Mouse (Mus musculus) liver, embryonic 12.5 days (tissue): ENCODE measurements around the gene Pcnt. TPM values are rescaled to one million over a fixed set of nuclear protein-coding genes. Genes with fewer than 3 reads are reported as not detected.

ENCODE experiments used
- ATAC-seq: fragments of 200-750 bp; cut with Nextera tagmentation; 2 replicates; pipeline ENCODE4 v1.8.0; 2017; ENCODE audit warnings: moderate number of reproducible peaks, mild to moderate bottlenecking, moderate library complexity
- H3K27ac ChIP-seq: fragments of 300-500 bp; sonication (generic); 2 replicates; pipeline ENCODE4 v1.5.1; 2016; ENCODE audit warnings: mild to moderate bottlenecking
- H3K27me3 ChIP-seq: fragments of 300-500 bp; sonication (generic); replicated peaks from 2 replicates; pipeline ENCODE4 v1.6.1; 2016; ENCODE audit warnings: mild to moderate bottlenecking, moderate library complexity
- H3K36me3 ChIP-seq: fragments of 300-500 bp; sonication (generic); 2 replicates; pipeline ENCODE4 v1.6.1; 2016; ENCODE audit warnings: mild to moderate bottlenecking, moderate library complexity
- H3K4me1 ChIP-seq: fragments of 300-500 bp; sonication (generic); 2 replicates; pipeline ENCODE4 v1.6.1; 2016
- H3K4me2 ChIP-seq: fragments of 300-500 bp; sonication (generic); 2 replicates; pipeline ENCODE4 v1.6.1; 2016; ENCODE audit warnings: mild to moderate bottlenecking, moderate library complexity
- H3K4me3 ChIP-seq: fragments of 300-500 bp; sonication (generic); 2 replicates; pipeline ENCODE4 v1.5.1; 2016; ENCODE audit warnings: mild to moderate bottlenecking, moderate library complexity
- H3K9ac ChIP-seq: fragments of 300-500 bp; sonication (generic); 2 replicates; pipeline ENCODE4 v1.6.1; 2016; ENCODE audit warnings: mild to moderate bottlenecking, moderate library complexity
- H3K9me3 ChIP-seq: fragments of 300-500 bp; sonication (generic); replicated peaks from 2 replicates; pipeline ENCODE4 v1.6.1; 2016; ENCODE audit warnings: mild to moderate bottlenecking, moderate library complexity
- WGBS: fragments of 180-500 bp; shearing (Covaris S2); methylation state at CpG from one replicate; pipeline ENCODE4 v1.1.7; 2016; ENCODE audit not compliant: insufficient replicate concordance; 5-methylcytosine and 5-hydroxymethylcytosine counted together
- polyA plus RNA-seq: library from polyadenylated mRNA; unstranded; fragments of >200 nt; fragmentation: Nextera tagmentation; extraction: Ambion mirVana; gene quantifications from 2 replicates; pipeline ENCODE4 v1.2.1, GENCODE M21; 2016

Pcnt gene
- polyA plus RNA-seq, 1 experiment from 2014 or later, result 12.6 TPM

DNA sequence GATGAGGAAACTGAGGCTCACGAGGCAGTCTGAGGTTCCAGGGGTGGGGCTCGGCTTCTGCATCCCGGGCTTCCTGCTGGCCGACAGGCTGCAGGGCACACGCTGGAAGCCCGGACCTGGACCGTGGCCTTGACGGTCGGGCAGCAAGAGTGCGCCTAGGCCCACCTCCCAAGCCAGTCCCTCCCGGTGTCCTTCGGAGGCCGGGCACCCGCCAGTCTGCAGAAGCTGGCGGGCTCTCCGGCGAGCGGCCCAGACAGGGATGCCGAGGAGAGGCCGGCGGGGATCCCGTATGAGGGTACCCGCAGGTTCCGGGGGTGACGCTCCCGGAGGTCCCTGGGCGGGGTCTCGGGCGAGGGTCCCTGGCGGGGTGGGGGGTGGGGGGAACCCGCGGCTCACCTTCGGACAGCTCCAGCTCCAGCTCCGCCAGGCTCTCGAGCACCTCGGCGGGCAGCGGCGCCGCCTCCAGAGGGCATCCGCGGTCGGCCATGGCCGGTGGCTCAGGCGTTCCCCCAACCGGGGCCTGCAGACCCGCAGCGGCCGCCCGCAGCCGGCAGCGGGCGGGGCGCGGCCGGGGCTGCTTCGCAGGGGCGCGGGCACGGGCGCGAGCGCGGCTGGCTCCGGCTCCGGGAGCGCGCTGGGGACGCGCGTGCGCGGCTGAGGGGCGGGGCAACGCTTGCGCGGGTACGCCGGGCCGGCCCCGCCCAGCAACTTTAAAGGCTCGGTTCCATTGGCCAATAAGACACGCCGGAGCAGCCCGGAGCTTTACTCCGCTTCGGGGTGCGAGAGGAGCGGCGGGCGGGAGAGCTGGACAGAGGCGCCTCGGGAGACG lies 97.7 kb downstream of the Pcnt start, which contains the start of gene Dip2a:
Gene Dip2a, minus strand, starts transcription at position 581 of the 829 bp plus-strand sequence.
- Histone ChIP-seq H3K4me3 (peak within 1 kb of the TSS; percentile 83), H3K4me2 (peak within 1 kb of the TSS; percentile 99), H3K4me1 (peaks cover 25% of the 10 kb centered on the region), H3K27ac (peak within 1 kb of the TSS; percentile 77), H3K9me3 (no peaks in the 10 kb centered on the region), H3K36me3 (peaks cover 10% of the 10 kb centered on the region), H3K9ac (peak within 1 kb of the TSS; percentile 89), H3K27me3 (peaks cover 8% of the 10 kb centered on the region; the same call in 1 of the 2 replicates)
- WGBS, result under 1% methylated on average over 83 of the region's 94 CpGs
- ATAC-seq, result peak; percentile 89

DNA sequence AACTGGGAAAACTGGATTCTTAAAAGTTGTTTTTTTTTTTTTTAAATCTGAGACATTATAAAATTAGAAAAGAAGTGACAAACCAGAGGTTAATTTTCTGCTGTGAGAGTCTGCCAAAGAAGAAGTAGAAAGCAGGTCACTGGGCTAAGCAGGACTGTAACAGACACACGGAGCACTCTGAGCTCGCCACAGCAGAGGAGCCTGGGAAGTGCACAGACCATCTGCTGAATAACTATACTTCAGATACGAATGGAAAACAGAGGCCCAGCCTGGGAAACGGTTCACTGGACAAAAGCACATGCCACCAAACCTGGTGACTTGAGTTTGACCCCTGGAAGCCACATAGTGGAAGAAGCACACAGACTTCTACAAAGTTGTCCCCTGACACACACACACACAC lies 108.2 kb downstream of the Pcnt start:
- ATAC-seq, result no peak
- Histone ChIP-seq H3K36me3 (no peaks in the 10 kb centered on the region), H3K4me3 (no peak overlapping the region), H3K27me3 (no peaks in the 10 kb centered on the region), H3K9me3 (no peaks in the 10 kb centered on the region), H3K27ac (no peak overlapping the region), H3K9ac (no peak overlapping the region), H3K4me1 (peaks cover 7% of the 10 kb centered on the region), H3K4me2 (no peak overlapping the region)
- WGBS, result 58% methylated on average over 4 of the region's 4 CpGs

DNA sequence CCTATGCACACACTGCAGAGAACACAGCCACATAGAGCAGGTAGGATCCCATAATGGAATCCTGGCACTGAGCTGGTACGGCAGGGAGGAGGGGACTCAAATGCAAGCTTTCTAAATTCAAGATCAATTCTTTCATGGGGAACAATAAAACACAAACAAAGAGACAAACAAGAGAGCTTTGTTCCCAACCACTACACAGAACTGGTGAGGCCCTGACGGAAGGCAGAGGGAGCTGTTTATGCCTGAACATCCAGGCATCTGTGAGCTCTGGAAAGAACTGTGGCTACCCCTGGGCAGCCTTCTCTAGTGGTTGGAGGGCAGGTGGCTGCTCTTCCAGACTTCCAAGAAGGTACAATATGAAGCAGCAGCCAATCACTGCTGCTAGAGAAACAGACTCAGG lies 110.5 kb downstream of the Pcnt start:
- Histone ChIP-seq H3K36me3 (no peaks in the 10 kb centered on the region), H3K4me2 (no peak overlapping the region), H3K4me3 (no peak overlapping the region), H3K9ac (no peak overlapping the region), H3K4me1 (peaks cover 20% of the 10 kb centered on the region), H3K27me3 (no peaks in the 10 kb centered on the region), H3K9me3 (no peaks in the 10 kb centered on the region), H3K27ac (no peak overlapping the region)
- 80% methylated on average over 2 of the region's 2 CpGs for WGBS
- ATAC-seq, result no peak

DNA sequence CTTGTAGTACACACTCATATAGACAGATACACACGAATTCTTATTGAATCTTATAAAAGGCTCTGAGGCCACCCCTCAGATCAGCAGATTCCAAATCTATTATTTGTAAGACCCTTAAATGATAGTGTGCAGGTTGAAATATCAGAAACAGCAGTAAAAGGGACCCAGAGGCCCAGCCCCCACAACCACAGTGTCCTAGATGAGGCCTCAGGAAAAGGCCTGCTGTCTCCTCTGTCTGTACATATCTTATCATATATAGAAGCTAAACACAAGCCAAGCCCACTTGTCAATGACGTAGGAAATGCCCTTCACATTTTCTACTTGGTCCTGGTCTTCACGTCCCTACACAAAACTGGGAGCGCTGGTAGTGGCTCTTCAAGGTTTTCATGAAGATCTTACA lies 113.5 kb downstream of the Pcnt start:
- WGBS, result 38% methylated on average over 4 of the region's 4 CpGs
- Histone ChIP-seq H3K36me3 (no peaks in the 10 kb centered on the region), H3K27ac (0 out of 2 replicates have a peak overlapping the region, but pooled peaks have one; percentile 13), H3K4me1 (peaks cover 20% of the 10 kb centered on the region), H3K27me3 (no peaks in the 10 kb centered on the region), H3K4me2 (no peak overlapping the region), H3K9ac (no peak overlapping the region), H3K4me3 (no peak overlapping the region), H3K9me3 (no peaks in the 10 kb centered on the region)
- ATAC-seq, result peak; percentile 81

DNA sequence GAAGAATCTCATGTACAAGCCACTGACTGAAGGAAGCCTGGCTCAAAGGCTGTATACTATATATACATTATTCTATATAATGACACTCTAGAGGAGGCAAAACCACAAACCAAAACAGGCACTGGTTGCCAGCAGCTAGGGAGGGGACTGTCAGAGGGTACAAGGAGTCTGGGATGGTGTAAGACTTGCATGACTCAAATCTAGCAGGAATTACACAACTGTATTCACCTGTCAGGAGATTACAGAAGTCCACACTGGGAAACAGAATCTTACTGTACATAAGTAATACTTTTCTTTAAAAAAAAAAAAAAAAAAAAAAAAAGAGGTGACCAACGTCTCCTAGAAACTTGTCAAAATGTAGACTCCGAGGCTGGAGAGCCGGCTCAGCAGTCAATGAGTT lies 114.0 kb downstream of the Pcnt start:
- no peaks in the 10 kb centered on the region for H3K36me3 ChIP-seq
- no peaks in the 10 kb centered on the region for H3K9me3 ChIP-seq
- H3K27ac ChIP-seq, result 0 out of 2 replicates have a peak overlapping the region, but pooled peaks have one; percentile 13
- no peak for ATAC-seq
- no peaks in the 10 kb centered on the region for H3K27me3 ChIP-seq
- no peak overlapping the region for H3K4me3 ChIP-seq
- H3K4me2 ChIP-seq, result no peak overlapping the region
- no peak overlapping the region for H3K9ac ChIP-seq
- peaks cover 20% of the 10 kb centered on the region for H3K4me1 ChIP-seq
- WGBS, result 40% methylated on average over 3 of the region's 3 CpGs

DNA sequence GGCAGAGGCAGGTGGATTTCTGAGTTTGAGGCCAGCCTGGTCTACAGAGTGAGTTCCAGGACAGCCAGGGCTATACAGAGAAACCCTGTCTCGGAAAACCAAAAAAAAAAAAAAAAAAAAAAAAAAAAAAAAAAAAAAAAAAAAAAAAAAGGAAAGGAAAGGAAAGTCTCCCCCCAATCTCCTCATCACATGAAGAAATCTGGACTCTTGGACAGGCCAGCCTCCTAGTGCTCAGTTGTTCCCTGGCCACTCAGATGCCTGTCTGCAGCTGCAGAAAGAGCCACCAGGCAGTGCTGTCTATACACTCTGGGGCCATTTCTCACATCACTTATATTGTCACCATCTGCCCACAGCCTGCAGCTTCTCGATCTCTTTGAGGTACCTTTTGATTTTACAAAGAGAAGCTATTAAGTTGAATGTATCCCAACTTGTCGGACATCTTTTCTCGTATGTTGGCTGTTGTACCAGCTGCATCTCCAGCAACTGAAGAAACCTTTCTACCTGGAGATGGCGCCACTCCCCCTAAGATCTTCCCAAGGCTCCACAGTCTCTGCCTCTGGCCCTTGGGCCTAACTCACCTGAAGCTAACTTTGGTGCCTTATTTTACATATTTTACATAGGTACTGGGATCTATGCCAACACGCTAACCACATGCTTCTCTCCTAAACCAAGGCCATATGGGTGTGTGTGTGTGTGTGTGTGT lies 116.1 kb downstream of the Pcnt start:
- Histone ChIP-seq H3K4me3 (no peak overlapping the region), H3K9ac (no peak overlapping the region), H3K27me3 (no peaks in the 10 kb centered on the region), H3K9me3 (no peaks in the 10 kb centered on the region), H3K4me2 (no peak overlapping the region), H3K36me3 (no peaks in the 10 kb centered on the region), H3K4me1 (peaks cover 20% of the 10 kb centered on the region), H3K27ac (no peak overlapping the region)
- no peak for ATAC-seq
- 61% methylated on average over 6 of the region's 6 CpGs for WGBS

DNA sequence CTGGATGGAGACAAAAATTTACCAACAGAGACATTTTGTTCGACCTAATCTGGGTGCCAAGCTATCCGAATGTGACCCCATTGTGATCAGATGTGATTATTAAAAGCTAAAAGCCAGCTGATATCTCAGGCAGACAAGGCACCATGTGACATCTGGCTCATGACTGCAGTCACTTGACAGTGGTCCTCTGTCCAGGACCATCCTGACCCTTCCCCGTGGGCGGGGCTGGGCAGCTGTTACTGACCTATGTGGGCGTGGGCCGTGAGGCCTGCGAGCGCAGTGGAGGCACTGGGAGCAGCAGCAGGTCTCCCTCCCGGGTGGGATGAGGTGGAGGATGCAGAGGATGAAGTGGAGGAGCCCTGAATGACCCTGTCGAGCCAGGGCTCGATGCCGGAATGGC lies 125.0 kb downstream of the Pcnt start:
- Histone ChIP-seq H3K27me3 (no peaks in the 10 kb centered on the region), H3K4me2 (no peak overlapping the region), H3K36me3 (peaks cover 31% of the 10 kb centered on the region), H3K4me1 (peaks cover 4% of the 10 kb centered on the region; the same call in 1 of the 2 replicates), H3K27ac (no peak overlapping the region), H3K9ac (no peak overlapping the region), H3K4me3 (no peak overlapping the region), H3K9me3 (no peaks in the 10 kb centered on the region)
- ATAC-seq, result no peak
- 76% methylated on average over 12 of the region's 12 CpGs for WGBS

DNA sequence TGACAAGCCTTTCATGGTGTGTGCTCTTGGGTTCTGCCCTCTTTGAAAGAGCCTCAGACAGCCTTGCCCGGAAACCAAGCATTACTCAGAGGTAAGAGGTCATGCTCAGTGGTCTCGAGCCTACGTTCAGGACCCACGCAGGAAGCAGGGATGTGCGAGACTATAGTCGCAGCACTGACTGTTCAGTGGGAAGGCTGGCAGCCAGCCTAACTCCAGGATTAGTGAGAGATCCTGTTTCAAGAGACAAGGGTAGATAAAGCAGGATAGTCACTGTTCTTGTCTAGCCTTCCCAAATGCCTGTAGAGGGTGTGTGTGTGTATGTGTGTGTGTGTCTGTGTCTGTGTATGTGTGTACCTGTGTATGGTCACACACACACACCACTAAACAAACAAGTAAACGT lies 126.4 kb downstream of the Pcnt start:
- no peak for ATAC-seq
- peaks cover 37% of the 10 kb centered on the region for H3K36me3 ChIP-seq

DNA sequence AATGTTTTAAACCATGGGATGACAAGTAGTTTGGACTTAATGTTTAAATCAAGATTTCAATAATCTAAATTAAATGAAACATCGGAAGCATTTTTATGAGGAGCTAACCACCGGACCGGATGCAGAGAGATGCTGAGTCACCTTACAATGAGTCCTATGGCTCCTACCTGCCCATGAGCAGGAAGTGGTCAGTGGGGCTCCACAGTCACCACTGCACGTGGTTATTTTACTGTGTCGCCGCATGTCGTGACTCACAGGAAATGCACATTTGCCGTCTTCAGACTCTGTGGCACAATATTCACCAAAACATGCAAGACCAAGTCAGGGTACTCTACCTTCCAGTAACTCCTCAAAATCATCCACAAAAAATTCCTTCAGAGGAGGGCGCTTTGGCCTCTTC lies 135.8 kb downstream of the Pcnt start:
- no peak overlapping the region for H3K4me3 ChIP-seq
- H3K4me1 ChIP-seq, result no peaks in the 10 kb centered on the region
- no peak for ATAC-seq
- H3K27ac ChIP-seq, result no peak overlapping the region
- WGBS, result 42% methylated on average over 9 of the region's 9 CpGs
- no peak overlapping the region for H3K4me2 ChIP-seq
- no peaks in the 10 kb centered on the region for H3K9me3 ChIP-seq
- no peak overlapping the region for H3K9ac ChIP-seq
- peaks cover 6% of the 10 kb centered on the region; the same call in 1 of the 2 replicates for H3K36me3 ChIP-seq
- H3K27me3 ChIP-seq, result no peaks in the 10 kb centered on the region

More for the DNA sequence above, 126.4 kb downstream of the Pcnt start:
- Histone ChIP-seq H3K4me2 (no peak overlapping the region), H3K4me3 (no peak overlapping the region), H3K9ac (no peak overlapping the region), H3K9me3 (no peaks in the 10 kb centered on the region), H3K4me1 (peaks cover 4% of the 10 kb centered on the region; the same call in 1 of the 2 replicates), H3K27ac (no peak overlapping the region), H3K27me3 (no peaks in the 10 kb centered on the region)
- 63% methylated on average over 7 of the region's 7 CpGs for WGBS

Other genes with a start within 250 kb of the Pcnt start
- gene Prmt2, start 204.9 kb downstream of the Pcnt start, polyA plus RNA-seq, result 10.1 and 10.5 TPM in 2 replicates
- gene S100b, start 188.9 kb downstream of the Pcnt start, polyA plus RNA-seq, result not detected in 2 replicates
- gene Dip2a, start 97.5 kb downstream of the Pcnt start, polyA plus RNA-seq, result 2.4 and 2.7 TPM in 2 replicates
- gene AC141477.1, start 2.3 kb downstream of the Pcnt start, polyA plus RNA-seq, result not detected in 2 replicates
- gene 2610028H24Rik, start 6.3 kb upstream of the Pcnt start, polyA plus RNA-seq, result not detected in 2 replicates
- 39.1 and 43.3 TPM in 2 replicates for gene Mcm3ap, start 26.1 kb upstream of the Pcnt start, polyA plus RNA-seq
- 5.3 and 5.7 TPM in 2 replicates for gene Ybey, start 26.3 kb upstream of the Pcnt start, polyA plus RNA-seq
- gene Lss, start 88.8 kb upstream of the Pcnt start, polyA plus RNA-seq, result 51.9 and 53.5 TPM in 2 replicates
- not detected in 2 replicates for gene Spatc1l, start 119.5 kb upstream of the Pcnt start, polyA plus RNA-seq
- gene Ftcd, start 132.9 kb upstream of the Pcnt start, polyA plus RNA-seq, result 18.3 and 18.6 TPM in 2 replicates
- gene Col6a2, start 180.8 kb upstream of the Pcnt start, polyA plus RNA-seq, result 14.4 and 16.6 TPM in 2 replicates